ENCODE assay signal across 8 mouse cellular contexts in genomic region chr14:121108439-121109115, GRCm38 (mm10).
DNase-seq lines count a peak whose midpoint lies in the region; ATAC-seq and TF ChIP-seq lines count a peak whose summit lies in the region.

No protein-coding gene starts in this region.

- no peak for TF ChIP-seq CTCF in forebrain, postnatal 0 days (IDR thresholded peaks at IDR 0.05; ENCODE audit: low read depth)

- H3K36me3 ChIP-seq in forebrain, embryonic 11.5 days (ENCODE audit: control insufficient read depth, insufficient read depth, low read length): no peaks in the 10 kb centered on the region; the same call in 1 of the 2 replicates
- H3K36me3 ChIP-seq in forebrain, embryonic 15.5 days: no peaks in the 10 kb centered on the region
- no peaks in the 10 kb centered on the region for H3K36me3 ChIP-seq in forebrain, postnatal 0 days (ENCODE audit: insufficient read depth)
- H3K36me3 ChIP-seq in kidney, embryonic 14.5 days (ENCODE audit: control insufficient read depth, insufficient read depth, low read length): no peaks in the 10 kb centered on the region

- DNase-seq in forebrain, embryonic 11.5 days (ENCODE audit: low spot score): no peak
- no peak for DNase-seq in forebrain, postnatal 0 days
- DNase-seq in mesoderm, embryonic 11.5 days (ENCODE audit: low read depth, low spot score): peak; percentile 88
- no peak for DNase-seq in cerebellum, postnatal 4 days (ENCODE audit: low spot score in 2 of 2)
- no peak for DNase-seq in right cerebral cortex, postnatal 25 days
- no peak for DNase-seq in layer of hippocampus, postnatal 36 days

- H3K4me2 ChIP-seq in forebrain, embryonic 11.5 days (ENCODE audit: low read depth, low read length, severe bottlenecking): no peak overlapping the region
- H3K4me2 ChIP-seq in forebrain, embryonic 15.5 days (replicated peaks): no peak overlapping the region
- no peak overlapping the region for H3K4me2 ChIP-seq in forebrain, postnatal 0 days (ENCODE audit: low read depth)
- peak overlapping the region; percentile 26 for H3K4me2 ChIP-seq in kidney, embryonic 14.5 days (replicated peaks; ENCODE audit: low read depth, low read length)

- 24% methylated on average over 8 of the region's 8 CpGs for WGBS in forebrain, embryonic 11.5 days
- 18% methylated on average over 8 of the region's 8 CpGs for WGBS in forebrain, embryonic 15.5 days
- 14% methylated on average over 8 of the region's 8 CpGs for WGBS in forebrain, postnatal 0 days
- 4% methylated on average over 8 of the region's 8 CpGs for WGBS in kidney, embryonic 14.5 days

- no peaks in the 10 kb centered on the region for H3K27me3 ChIP-seq in forebrain, embryonic 11.5 days (ENCODE audit: control insufficient read depth, insufficient read depth, low read length)
- no peaks in the 10 kb centered on the region for H3K27me3 ChIP-seq in forebrain, embryonic 15.5 days
- no peaks in the 10 kb centered on the region for H3K27me3 ChIP-seq in forebrain, postnatal 0 days (ENCODE audit: insufficient read depth, low read length)
- H3K27me3 ChIP-seq in kidney, embryonic 14.5 days (ENCODE audit: control insufficient read depth, insufficient read depth, low read length): no peaks in the 10 kb centered on the region

- H3K27ac ChIP-seq in forebrain, embryonic 11.5 days (ENCODE audit: low read depth, low read length): peak overlapping the region; percentile 58
- H3K27ac ChIP-seq in forebrain, embryonic 15.5 days (replicated peaks): no peak overlapping the region; the same call in 1 of the 2 replicates
- peak overlapping the region; percentile 50; the same call in 1 of the 2 replicates for H3K27ac ChIP-seq in forebrain, postnatal 0 days (ENCODE audit: low read depth, low read length)
- peak overlapping the region; percentile 89 for H3K27ac ChIP-seq in kidney, embryonic 14.5 days (ENCODE audit: low read depth, low read length)

- H3K4me3 ChIP-seq in forebrain, embryonic 11.5 days (ENCODE audit: low read depth, low read length): no peak overlapping the region
- no peak overlapping the region for H3K4me3 ChIP-seq in forebrain, embryonic 15.5 days
- H3K4me3 ChIP-seq in forebrain, postnatal 0 days (ENCODE audit: low read depth, low read length): no peak overlapping the region
- H3K4me3 ChIP-seq in kidney, embryonic 14.5 days (ENCODE audit: low read length): no peak overlapping the region

- H3K9ac ChIP-seq in forebrain, embryonic 11.5 days (ENCODE audit: low read length): 0 out of 2 replicates have a peak overlapping the region, but pooled peaks have one; percentile 14
- no peak overlapping the region for H3K9ac ChIP-seq in forebrain, embryonic 15.5 days (replicated peaks)
- no peak overlapping the region for H3K9ac ChIP-seq in forebrain, postnatal 0 days
- H3K9ac ChIP-seq in kidney, embryonic 14.5 days (ENCODE audit: low read depth, low read length): no peak overlapping the region; the same call in 1 of the 2 replicates

- ATAC-seq in forebrain, embryonic 11.5 days (replicated peaks; ENCODE audit: low FRiP score): no peak; the same call in 1 of the 2 replicates
- no peak for ATAC-seq in forebrain, embryonic 15.5 days (replicated peaks)
- no peak for ATAC-seq in forebrain, postnatal 0 days
- peak; percentile 81 for ATAC-seq in kidney, embryonic 14.5 days (ENCODE audit: low FRiP score, low TSS enrichment)

- peaks cover 16% of the 10 kb centered on the region for H3K4me1 ChIP-seq in forebrain, embryonic 11.5 days (replicated peaks; ENCODE audit: control insufficient read depth, insufficient read depth, low read length)
- H3K4me1 ChIP-seq in forebrain, embryonic 15.5 days: peaks cover 15% of the 10 kb centered on the region
- peaks cover 8% of the 10 kb centered on the region; the same call in 1 of the 2 replicates for H3K4me1 ChIP-seq in forebrain, postnatal 0 days (ENCODE audit: insufficient read depth)
- peaks cover 65% of the 10 kb centered on the region for H3K4me1 ChIP-seq in kidney, embryonic 14.5 days (ENCODE audit: control insufficient read depth, insufficient read depth, low read length)

- no peaks in the 10 kb centered on the region for H3K9me3 ChIP-seq in forebrain, embryonic 11.5 days (ENCODE audit: control insufficient read depth, low read length)
- H3K9me3 ChIP-seq in forebrain, embryonic 15.5 days: no peaks in the 10 kb centered on the region
- no peaks in the 10 kb centered on the region for H3K9me3 ChIP-seq in forebrain, postnatal 0 days (ENCODE audit: low read length)
- H3K9me3 ChIP-seq in kidney, embryonic 14.5 days (ENCODE audit: control insufficient read depth, low read length): no peaks in the 10 kb centered on the region
